Mouse (Mus musculus): Measurements from ENCODE around the gene Simc1. TPM values are rescaled to one million over a fixed set of nuclear protein-coding genes. Genes with fewer than 3 reads are reported as not detected.

The Simc1 gene
- polyA plus RNA-seq, 1 experiment from 2014 or later, result 15.0 TPM

GRCm38 (mm10) chr13:54574854-54575481, 71.4 kb downstream of the Simc1 start, which contains the start of gene Arl10:
Arl10 (plus strand) TSS chr13:54575015.
- peak; percentile 87 for DNase-seq (ENCODE audit: low spot score)

GRCm38 (mm10) chr13:54575489-54575888, 71.9 kb downstream of the Simc1 start:
- Histone ChIP-seq H3K27ac (peak overlapping the region; percentile 96), H3K4me3 (peak overlapping the region; percentile 96), H3K9me3 (no peaks in the 10 kb centered on the region), H3K4me1 (replicated peaks) (peaks cover 27% of the 10 kb centered on the region), H3K36me3 (peaks cover 39% of the 10 kb centered on the region), H3K27me3 (ENCODE audit: insufficient read depth, poor library complexity, severe bottlenecking) (peaks cover 18% of the 10 kb centered on the region)
- WGBS, result 5% methylated on average over 19 of the region's 19 CpGs
- no peak for DNase-seq (ENCODE audit: low spot score)

More at GRCm38 (mm10) chr13:54574854-54575481, 71.4 kb downstream of the Simc1 start, which contains the start of gene Arl10:
- H3K4me1 ChIP-seq (replicated peaks), result peaks cover 27% of the 10 kb centered on the region
- peak within 1 kb of the TSS; percentile 96 for H3K27ac ChIP-seq
- H3K36me3 ChIP-seq, result peaks cover 34% of the 10 kb centered on the region
- under 1% methylated on average over 55 of the region's 55 CpGs for WGBS
- no peaks in the 10 kb centered on the region for H3K9me3 ChIP-seq
- peaks cover 18% of the 10 kb centered on the region for H3K27me3 ChIP-seq (ENCODE audit: insufficient read depth, poor library complexity, severe bottlenecking)
- peak within 1 kb of the TSS; percentile 96 for H3K4me3 ChIP-seq

GRCm38 (mm10) chr13:54577652-54578507, 74.3 kb downstream of the Simc1 start:
- Histone ChIP-seq H3K4me3 (no peak overlapping the region; the same call in 1 of the 2 replicates), H3K27me3 (ENCODE audit: insufficient read depth, poor library complexity, severe bottlenecking) (peaks cover 15% of the 10 kb centered on the region), H3K36me3 (peaks cover 63% of the 10 kb centered on the region), H3K4me1 (replicated peaks) (peaks cover 27% of the 10 kb centered on the region), H3K27ac (peak overlapping the region; percentile 16; the same call in 1 of the 2 replicates), H3K9me3 (no peaks in the 10 kb centered on the region)
- DNase-seq (ENCODE audit: low spot score), result no peak
- 87% methylated on average over 21 of the region's 21 CpGs for WGBS

- Histone ChIP-seq H3K4me1 (replicated peaks) (peaks cover 10% of the 10 kb centered on the region; the same call in 1 of the 2 replicates), H3K27ac (no peak overlapping the region), H3K36me3 (peaks cover 98% of the 10 kb centered on the region), H3K4me3 (no peak overlapping the region), H3K27me3 (ENCODE audit: insufficient read depth, poor library complexity, severe bottlenecking) (no peaks in the 10 kb centered on the region), H3K9me3 (no peaks in the 10 kb centered on the region)
- 86% methylated on average over 2 of the region's 2 CpGs for WGBS
- no peak for DNase-seq (ENCODE audit: low spot score)
These were observed 77.8 kb downstream of the Simc1 start for GRCm38 (mm10) chr13:54581385-54581784.

- WGBS, result 83% methylated on average over 10 of the region's 10 CpGs
- Histone ChIP-seq H3K9me3 (no peaks in the 10 kb centered on the region), H3K4me1 (replicated peaks) (peaks cover 5% of the 10 kb centered on the region; the same call in 1 of the 2 replicates), H3K27me3 (ENCODE audit: insufficient read depth, poor library complexity, severe bottlenecking) (no peaks in the 10 kb centered on the region), H3K4me3 (no peak overlapping the region), H3K27ac (no peak overlapping the region), H3K36me3 (peaks cover 100% of the 10 kb centered on the region)
- DNase-seq (ENCODE audit: low spot score), result no peak
These were observed 78.5 kb downstream of the Simc1 start for GRCm38 (mm10) chr13:54582126-54582525.

- Histone ChIP-seq H3K27ac (no peak overlapping the region), H3K4me3 (no peak overlapping the region), H3K36me3 (peaks cover 100% of the 10 kb centered on the region), H3K4me1 (replicated peaks) (peaks cover 5% of the 10 kb centered on the region; the same call in 1 of the 2 replicates), H3K27me3 (ENCODE audit: insufficient read depth, poor library complexity, severe bottlenecking) (no peaks in the 10 kb centered on the region), H3K9me3 (no peaks in the 10 kb centered on the region)
- no peak for DNase-seq (ENCODE audit: low spot score)
- WGBS, result 91% methylated on average over 5 of the region's 5 CpGs
These were observed 79.3 kb downstream of the Simc1 start for GRCm38 (mm10) chr13:54582860-54583259.

GRCm38 (mm10) chr13:54585831-54586230, 82.3 kb downstream of the Simc1 start:
- Histone ChIP-seq H3K27ac (no peak overlapping the region), H3K36me3 (peaks cover 79% of the 10 kb centered on the region), H3K4me3 (no peak overlapping the region), H3K4me1 (replicated peaks) (peaks cover 15% of the 10 kb centered on the region), H3K9me3 (no peaks in the 10 kb centered on the region), H3K27me3 (ENCODE audit: insufficient read depth, poor library complexity, severe bottlenecking) (no peaks in the 10 kb centered on the region)
- 91% methylated on average over 11 of the region's 11 CpGs for WGBS
- no peak for DNase-seq (ENCODE audit: low spot score)

GRCm38 (mm10) chr13:54589414-54589995, 85.9 kb downstream of the Simc1 start:
- no peak for DNase-seq (ENCODE audit: low spot score)
- WGBS, result 2% methylated on average over 24 of the region's 24 CpGs
- Histone ChIP-seq H3K27me3 (ENCODE audit: insufficient read depth, poor library complexity, severe bottlenecking) (no peaks in the 10 kb centered on the region), H3K4me1 (replicated peaks) (peaks cover 26% of the 10 kb centered on the region), H3K36me3 (peaks cover 54% of the 10 kb centered on the region), H3K27ac (peak overlapping the region; percentile 86), H3K9me3 (no peaks in the 10 kb centered on the region), H3K4me3 (peak overlapping the region; percentile 86)

GRCm38 (mm10) chr13:54589996-54590951, 86.7 kb downstream of the Simc1 start, which contains the start of the genes Nop16 and Higd2a:
Nop16 (minus strand) TSS chr13:54590090.
Higd2a (plus strand) TSS chr13:54590207.
- no peaks in the 10 kb centered on the region for H3K9me3 ChIP-seq
- peak within 1 kb of the TSS; percentile 86 for H3K4me3 ChIP-seq
- peaks cover 26% of the 10 kb centered on the region for H3K4me1 ChIP-seq (replicated peaks)
- WGBS, result under 1% methylated on average over 51 of the region's 51 CpGs
- DNase-seq (ENCODE audit: low spot score), result peak; percentile 96
- H3K27me3 ChIP-seq (ENCODE audit: insufficient read depth, poor library complexity, severe bottlenecking), result no peaks in the 10 kb centered on the region
- H3K27ac ChIP-seq, result peak within 1 kb of the TSS; percentile 86
- H3K36me3 ChIP-seq, result peaks cover 48% of the 10 kb centered on the region

GRCm38 (mm10) chr13:54591776-54592356, 88.3 kb downstream of the Simc1 start:
- no peak overlapping the region for H3K27ac ChIP-seq
- H3K4me1 ChIP-seq (replicated peaks), result peaks cover 31% of the 10 kb centered on the region
- no peaks in the 10 kb centered on the region for H3K27me3 ChIP-seq (ENCODE audit: insufficient read depth, poor library complexity, severe bottlenecking)
- H3K4me3 ChIP-seq, result no peak overlapping the region
- peaks cover 34% of the 10 kb centered on the region for H3K36me3 ChIP-seq
- 91% methylated on average over 8 of the region's 8 CpGs for WGBS
- no peaks in the 10 kb centered on the region for H3K9me3 ChIP-seq
- no peak for DNase-seq (ENCODE audit: low spot score)

- H3K4me1 ChIP-seq (replicated peaks), result peaks cover 29% of the 10 kb centered on the region
- H3K4me3 ChIP-seq, result no peak overlapping the region
- peaks cover 28% of the 10 kb centered on the region for H3K36me3 ChIP-seq
- no peak for DNase-seq (ENCODE audit: low spot score)
- H3K9me3 ChIP-seq, result no peaks in the 10 kb centered on the region
- no peaks in the 10 kb centered on the region for H3K27me3 ChIP-seq (ENCODE audit: insufficient read depth, poor library complexity, severe bottlenecking)
- WGBS, result 90% methylated on average over 11 of the region's 11 CpGs
- no peak overlapping the region for H3K27ac ChIP-seq
These were observed 90.0 kb downstream of the Simc1 start for GRCm38 (mm10) chr13:54593617-54594016.

Measured in hindbrain, embryonic 10.5 days (tissue).